Mouse (Mus musculus) hematopoietic stem cell, adult 5-6 weeks (primary cell): ENCODE results near the gene Nfasc. TPM values are rescaled to one million over a fixed set of nuclear protein-coding genes. Genes with fewer than 3 reads are reported as not detected.

Experiments
- ATAC-seq, 2 experiments: fragments of 125-278 bp in 1 of 2; replicated peaks in 1 of 2; 2 replicates each; pipeline ENCODE4 v1.8.0; 2016 to 2017; ENCODE audit warnings: inconsistent platforms in 2 of 2, mild to moderate bottlenecking in 2 of 2, moderate number of reproducible peaks in 2 of 2, low read depth in 1 of 2, moderate TSS enrichment in 1 of 2; ENCODE audit not compliant: low FRiP score in 2 of 2, poor library complexity in 2 of 2, severe bottlenecking in 2 of 2, insufficient read depth in 1 of 2, low TSS enrichment in 1 of 2
- total RNA-seq: library from RNA; stranded (forward); fragments of 172-1452, 232-1000 nt; gene quantifications from 2 replicates; pipeline ENCODE4 v1.2.3, GENCODE M21; 2017

Gene Nfasc
- total RNA-seq, 1 experiment from 2014 or later = not detected

- ATAC-seq = no peak
These were observed 4.0 kb upstream of the Nfasc start for GRCm38 (mm10) chr1:132745636-132746035.

- no peak for ATAC-seq
These were observed 2.5 kb downstream of the Nfasc start for GRCm38 (mm10) chr1:132739077-132739521.

DNA sequence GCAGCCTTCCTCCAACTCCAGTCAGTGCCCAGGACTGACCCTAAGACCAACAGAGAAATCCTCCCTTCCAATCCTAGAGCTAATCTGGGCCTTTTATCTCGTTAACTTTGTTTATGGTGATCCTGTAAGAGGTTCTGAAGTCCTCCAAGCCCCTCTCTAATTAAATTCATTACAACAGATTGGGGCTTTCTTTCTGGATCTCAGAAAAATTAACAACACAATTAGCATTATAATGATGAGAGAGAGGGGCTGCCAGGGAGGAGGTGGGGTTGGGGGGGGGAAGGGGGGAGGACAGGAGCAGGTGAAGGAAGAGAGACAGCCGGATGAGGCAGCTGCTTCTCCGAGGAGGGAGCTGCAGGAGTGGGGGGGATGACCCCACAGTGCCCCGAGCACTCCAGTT lies 5.4 kb downstream of the Nfasc start:
- no peak for ATAC-seq

DNA sequence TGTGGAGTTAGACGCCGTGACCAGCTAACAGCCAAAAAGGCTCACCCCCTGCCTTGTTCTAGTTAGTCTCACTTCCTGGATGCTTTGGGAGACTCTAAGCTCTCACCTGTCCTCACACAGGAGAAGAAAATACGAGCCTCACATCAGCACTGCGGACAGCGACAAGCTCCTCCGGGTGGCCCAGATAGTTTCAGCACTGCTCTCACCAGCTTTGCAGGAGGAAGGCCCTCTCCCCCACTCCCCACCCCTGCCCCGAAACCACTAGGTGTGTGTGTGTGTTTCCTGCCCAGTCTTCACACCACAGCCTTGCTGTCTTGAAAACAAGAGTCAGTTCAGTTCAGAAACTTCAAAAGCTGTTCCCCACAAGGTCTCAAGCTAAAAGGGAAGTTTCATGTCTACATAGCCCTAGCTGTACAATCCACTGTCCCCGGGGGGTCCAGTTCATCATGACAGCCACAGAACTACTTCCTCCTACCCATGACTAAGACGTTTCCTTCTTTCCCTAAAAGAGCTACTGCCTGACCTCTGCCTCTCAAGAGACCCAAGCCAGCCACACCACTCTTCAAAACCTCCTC lies 7.6 kb downstream of the Nfasc start:
- ATAC-seq = peak; percentile 68 to 79

GRCm38 (mm10) chr1:132732307-132732706 lies 9.3 kb downstream of the Nfasc start:
- ATAC-seq = no peak

DNA sequence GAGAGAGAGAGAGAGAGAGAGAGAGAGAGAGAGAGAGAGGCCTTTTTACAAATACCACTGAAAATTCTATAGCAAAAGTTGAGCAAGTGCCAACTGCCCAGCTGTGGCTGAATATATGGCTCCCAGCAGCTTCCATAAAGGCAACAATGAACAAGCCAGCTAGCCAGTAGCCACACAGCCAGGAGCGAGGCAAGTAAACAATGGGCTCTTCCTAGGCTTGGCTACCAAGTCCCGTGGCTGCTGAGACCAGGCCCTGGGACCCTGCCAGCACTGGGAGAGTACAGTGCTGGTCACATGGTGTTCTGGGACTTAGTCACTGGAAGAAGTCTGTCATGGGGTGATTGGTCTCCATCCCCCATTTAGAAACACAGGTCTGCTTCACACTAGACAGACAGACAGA lies 14.0 kb downstream of the Nfasc start:
- no peak for ATAC-seq

DNA sequence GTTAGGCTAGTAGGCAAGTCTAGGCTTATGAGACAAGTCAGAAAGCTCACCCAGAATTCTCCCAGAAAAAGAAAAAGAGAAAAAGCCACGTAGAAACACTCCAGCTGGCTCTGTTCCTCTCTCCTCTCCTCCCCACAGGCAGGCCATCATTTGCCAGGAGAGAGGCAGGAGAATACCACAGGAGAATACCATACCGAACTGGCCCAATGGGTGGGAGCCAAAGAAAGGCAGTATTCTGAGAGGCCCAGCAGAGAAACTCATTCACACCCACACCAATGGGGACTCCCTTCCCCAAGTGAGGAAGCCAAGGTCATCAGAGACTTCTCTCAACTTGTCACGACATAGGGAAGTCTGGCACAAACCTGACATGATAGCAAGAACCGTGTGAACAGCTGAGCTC lies 19.2 kb downstream of the Nfasc start:
- no peak for ATAC-seq

- no peak for ATAC-seq
These were observed 20.3 kb downstream of the Nfasc start for GRCm38 (mm10) chr1:132721266-132721665.

DNA sequence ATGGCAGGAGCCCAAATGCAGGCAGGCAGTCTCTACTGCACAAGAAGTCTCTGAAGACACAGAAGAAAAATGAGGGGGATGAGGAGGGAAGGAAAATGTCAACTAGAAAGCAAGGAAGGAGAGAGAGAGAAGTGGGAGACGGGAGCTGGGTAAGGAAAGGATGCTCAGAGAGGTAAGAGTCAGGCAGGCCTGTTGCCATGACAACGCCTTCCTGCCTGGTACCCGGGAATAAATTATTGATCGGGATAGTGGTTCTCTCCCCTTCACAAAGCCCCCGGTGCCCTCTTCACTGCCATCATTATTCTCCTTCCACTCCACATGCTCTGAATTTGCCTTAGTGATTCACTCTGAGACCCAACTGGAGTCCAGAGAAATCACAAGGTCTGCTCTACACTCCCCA lies 23.4 kb downstream of the Nfasc start:
- no peak for ATAC-seq

DNA sequence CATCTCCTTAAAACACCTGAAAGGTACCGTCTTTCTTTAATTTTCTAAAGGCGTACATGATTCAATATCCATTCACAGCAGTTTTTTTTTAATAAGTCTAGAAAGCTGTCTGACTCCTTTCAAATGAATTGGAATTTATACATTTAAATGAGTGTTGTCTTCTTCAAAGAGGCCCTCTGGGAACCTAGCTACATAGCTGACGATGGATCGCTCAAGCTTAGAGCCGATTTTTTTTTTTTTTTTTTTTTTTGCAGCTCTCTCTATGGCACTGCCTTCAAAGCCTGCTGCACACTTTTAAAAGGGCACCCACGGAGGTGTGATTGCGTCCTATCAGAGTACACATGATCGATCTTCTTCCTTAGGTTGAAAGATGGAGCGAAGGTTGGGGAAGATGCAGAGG lies 26.6 kb downstream of the Nfasc start:
- ATAC-seq = no peak

GRCm38 (mm10) chr1:132709419-132709818 lies 32.2 kb downstream of the Nfasc start:
- no peak for ATAC-seq

DNA sequence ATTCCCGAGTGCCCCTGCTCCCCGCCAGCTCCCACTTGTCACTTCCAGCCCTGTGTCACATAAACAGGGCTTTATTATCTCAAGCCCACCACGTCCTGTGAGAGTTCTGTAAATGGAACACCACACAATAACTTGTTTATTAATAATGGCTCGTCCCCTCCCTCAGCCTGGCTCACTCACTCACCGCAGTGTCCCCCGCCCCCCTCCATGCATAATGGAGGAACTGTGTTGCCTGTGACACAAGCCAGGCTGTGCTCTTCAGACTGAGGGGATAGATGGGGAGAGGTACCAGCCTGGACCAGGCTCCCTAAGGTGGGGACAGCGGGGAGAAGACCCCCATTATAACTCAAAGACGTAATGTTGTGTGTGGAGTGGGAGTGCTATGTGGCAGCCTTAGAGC lies 34.3 kb downstream of the Nfasc start:
- ATAC-seq = no peak

GRCm38 (mm10) chr1:132703467-132703866 lies 38.1 kb downstream of the Nfasc start:
- ATAC-seq = no peak

DNA sequence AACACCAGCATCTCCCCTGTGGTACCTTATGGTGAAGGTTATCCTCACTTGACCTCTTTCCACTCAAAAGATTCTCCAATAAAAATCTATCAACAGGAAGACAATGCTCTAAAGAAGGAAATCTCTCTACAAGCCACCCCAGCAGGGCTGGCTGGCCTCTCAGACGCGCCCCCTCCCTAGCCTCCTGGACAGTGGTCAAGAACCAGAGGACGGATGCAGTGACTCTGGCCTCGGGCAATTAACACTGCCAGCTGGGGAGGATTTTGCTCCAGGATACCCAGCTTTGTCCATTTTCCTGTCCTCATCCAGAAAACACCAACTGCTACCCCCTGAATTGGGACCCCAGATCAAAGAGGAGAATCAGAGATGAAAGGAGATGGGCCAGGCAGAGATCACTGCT lies 44.7 kb downstream of the Nfasc start:
- ATAC-seq = no peak

- no peak for ATAC-seq
These were observed 45.4 kb downstream of the Nfasc start for GRCm38 (mm10) chr1:132696232-132696631.

- no peak for ATAC-seq
These were observed 47.6 kb downstream of the Nfasc start for GRCm38 (mm10) chr1:132694007-132694406.

GRCm38 (mm10) chr1:132689181-132689580 lies 52.4 kb downstream of the Nfasc start:
- no peak for ATAC-seq

DNA sequence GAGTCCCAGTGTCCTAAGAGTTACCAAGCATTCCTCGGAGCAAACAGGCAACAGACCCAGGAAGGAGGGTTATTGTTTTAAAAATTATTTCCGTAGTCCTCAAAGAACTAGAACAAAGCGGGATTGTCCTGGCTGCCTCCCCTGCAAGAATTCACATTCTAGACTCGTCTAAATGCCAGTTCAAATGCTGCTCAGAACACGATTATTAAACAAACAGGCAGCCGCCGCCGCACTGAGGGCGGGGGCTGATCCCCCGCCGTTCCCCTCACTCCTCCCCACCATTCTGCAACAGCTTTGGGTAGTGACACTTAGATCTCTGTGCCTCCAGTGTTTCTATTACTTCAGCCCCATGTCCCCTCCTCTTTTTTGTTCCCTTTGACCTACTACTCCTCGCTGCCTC lies 62.7 kb downstream of the Nfasc start:
- ATAC-seq = no peak

DNA sequence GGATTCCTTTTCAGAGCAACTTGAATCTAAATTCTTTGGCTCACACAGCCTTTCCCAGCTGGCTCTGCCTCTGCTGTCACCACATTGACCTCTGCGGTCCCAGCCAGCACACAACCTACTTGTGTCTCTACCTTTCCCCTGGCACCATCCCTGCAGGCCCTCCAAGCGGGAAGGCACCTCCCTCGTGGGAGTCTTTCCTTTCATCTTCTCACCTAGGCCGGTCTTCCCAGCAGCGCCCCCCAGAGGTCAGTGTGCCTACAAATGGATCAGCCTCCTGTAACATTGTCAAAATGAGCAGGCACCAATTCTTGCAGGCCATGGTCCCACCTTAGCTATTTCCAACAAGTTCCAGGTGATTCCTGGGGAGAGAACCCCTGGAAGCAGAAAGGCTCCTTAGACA lies 63.5 kb downstream of the Nfasc start:
- no peak for ATAC-seq

GRCm38 (mm10) chr1:132672704-132673103 lies 68.9 kb downstream of the Nfasc start:
- ATAC-seq = no peak
